Mouse (Mus musculus) lung, adult 2 months (tissue): Measurements from ENCODE around the gene Myd88.

ENCODE experiments used
- CTCF ChIP-seq: fragments of 200-500 bp; IDR thresholded peaks from 2 replicates; pipeline ENCODE4 v1.5.1; 2011; ENCODE audit warnings: mild to moderate bottlenecking, low read length, control low read depth; ENCODE audit not compliant: insufficient read depth
- POLR2A ChIP-seq: fragments of 200-500 bp; IDR thresholded peaks from 2 replicates; pipeline ENCODE4 v1.6.1; 2011; ENCODE audit warnings: low read depth, mild to moderate bottlenecking, control low read depth, low read length, borderline replicate concordance; ENCODE audit errors: extremely low read depth

DNA sequence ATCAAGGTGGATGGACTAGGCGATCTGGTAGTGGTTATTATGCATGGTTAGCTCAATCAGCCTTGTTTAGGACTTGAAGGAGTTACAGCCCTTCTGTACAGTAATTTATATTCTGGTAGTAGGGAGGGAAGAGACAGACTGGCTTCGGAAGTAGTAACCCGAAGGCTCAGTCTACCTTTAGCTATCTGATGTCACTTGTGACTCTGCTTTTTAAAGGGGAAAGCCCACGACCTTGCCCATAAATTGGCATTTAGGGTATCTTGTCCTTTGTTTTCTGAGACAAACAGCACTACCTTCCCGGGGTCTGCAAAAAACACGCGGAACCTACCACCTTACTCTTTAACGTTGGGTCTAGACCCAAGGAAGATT, 1.0 kb downstream of the Myd88 start:
- no peak for TF ChIP-seq CTCF
- no peak for TF ChIP-seq POLR2A
